Mouse (Mus musculus): ENCODE measurements around the gene Psg20. TPM values are rescaled to one million over a fixed set of nuclear protein-coding genes. Genes with fewer than 3 reads are reported as not detected.

Gene Psg20
- polyA plus RNA-seq (2014; fragmentation: Illumina TruSeq; extraction: RNeasy Lipid Tissue Mini Kit (QIAGEN cat#74804); ENCODE audit: low read depth, low replicate concordance) = not detected

GRCm38 (mm10) chr7:18686085-18686484, at the start of gene Psg20:
Psg20 (minus strand) TSS chr7:18686185.

GRCm38 (mm10) chr7:18717790-18718189, 31.8 kb upstream of the Psg20 start, which contains the start of gene Psg22:
Psg22 (plus strand) TSS chr7:18718090.

GRCm38 (mm10) chr7:18656625-18657024, 29.4 kb downstream of the Psg20 start, which contains the start of gene Psg21:
Psg21 (minus strand) TSS chr7:18656725.

Other genes with a start within 250 kb of the Psg20 start
- gene Psg26, start 202.0 kb downstream of the Psg20 start, polyA plus RNA-seq (2014; fragmentation: Illumina TruSeq; extraction: RNeasy Lipid Tissue Mini Kit (QIAGEN cat#74804); ENCODE audit: low read depth, low replicate concordance) = not detected
- gene Psg25, start 153.9 kb downstream of the Psg20 start, polyA plus RNA-seq (2014; fragmentation: Illumina TruSeq; extraction: RNeasy Lipid Tissue Mini Kit (QIAGEN cat#74804); ENCODE audit: low read depth, low replicate concordance) = not detected
- not detected for gene Psg27, start 118.9 kb downstream of the Psg20 start, polyA plus RNA-seq (2014; fragmentation: Illumina TruSeq; extraction: RNeasy Lipid Tissue Mini Kit (QIAGEN cat#74804); ENCODE audit: low read depth, low replicate concordance)
- not detected for gene Psg23, start 69.7 kb downstream of the Psg20 start, polyA plus RNA-seq (2014; fragmentation: Illumina TruSeq; extraction: RNeasy Lipid Tissue Mini Kit (QIAGEN cat#74804); ENCODE audit: low read depth, low replicate concordance)
- gene Psg21, start 29.5 kb downstream of the Psg20 start, polyA plus RNA-seq (2014; fragmentation: Illumina TruSeq; extraction: RNeasy Lipid Tissue Mini Kit (QIAGEN cat#74804); ENCODE audit: low read depth, low replicate concordance) = not detected
- not detected for gene Psg22, start 31.9 kb upstream of the Psg20 start, polyA plus RNA-seq (2014; fragmentation: Illumina TruSeq; extraction: RNeasy Lipid Tissue Mini Kit (QIAGEN cat#74804); ENCODE audit: low read depth, low replicate concordance)
- gene Psg19, start 112.3 kb upstream of the Psg20 start, polyA plus RNA-seq (2014; fragmentation: Illumina TruSeq; extraction: RNeasy Lipid Tissue Mini Kit (QIAGEN cat#74804); ENCODE audit: low read depth, low replicate concordance) = not detected
- not detected for gene Psg17, start 135.4 kb upstream of the Psg20 start, polyA plus RNA-seq (2014; fragmentation: Illumina TruSeq; extraction: RNeasy Lipid Tissue Mini Kit (QIAGEN cat#74804); ENCODE audit: low read depth, low replicate concordance)
- gene Mill2, start 153.8 kb upstream of the Psg20 start, polyA plus RNA-seq (2014; fragmentation: Illumina TruSeq; extraction: RNeasy Lipid Tissue Mini Kit (QIAGEN cat#74804); ENCODE audit: low read depth, low replicate concordance) = 3.4 TPM
- not detected for gene Pglyrp1, start 185.1 kb upstream of the Psg20 start, polyA plus RNA-seq (2014; fragmentation: Illumina TruSeq; extraction: RNeasy Lipid Tissue Mini Kit (QIAGEN cat#74804); ENCODE audit: low read depth, low replicate concordance)
- 0.53 TPM for gene Ccdc61, start 224.2 kb upstream of the Psg20 start, polyA plus RNA-seq (2014; fragmentation: Illumina TruSeq; extraction: RNeasy Lipid Tissue Mini Kit (QIAGEN cat#74804); ENCODE audit: low read depth, low replicate concordance)
- gene Nova2, start 239.7 kb upstream of the Psg20 start, polyA plus RNA-seq (2014; fragmentation: Illumina TruSeq; extraction: RNeasy Lipid Tissue Mini Kit (QIAGEN cat#74804); ENCODE audit: low read depth, low replicate concordance) = 0.28 TPM